Mouse (Mus musculus): ENCODE results near the gene Gm3233.
"Not testable (repeated sequence)": the region's sequence is repeated elsewhere in the genome, so short reads cannot be mapped to it uniquely, and the experiment has no call there.

Gene Gm3233

DNA sequence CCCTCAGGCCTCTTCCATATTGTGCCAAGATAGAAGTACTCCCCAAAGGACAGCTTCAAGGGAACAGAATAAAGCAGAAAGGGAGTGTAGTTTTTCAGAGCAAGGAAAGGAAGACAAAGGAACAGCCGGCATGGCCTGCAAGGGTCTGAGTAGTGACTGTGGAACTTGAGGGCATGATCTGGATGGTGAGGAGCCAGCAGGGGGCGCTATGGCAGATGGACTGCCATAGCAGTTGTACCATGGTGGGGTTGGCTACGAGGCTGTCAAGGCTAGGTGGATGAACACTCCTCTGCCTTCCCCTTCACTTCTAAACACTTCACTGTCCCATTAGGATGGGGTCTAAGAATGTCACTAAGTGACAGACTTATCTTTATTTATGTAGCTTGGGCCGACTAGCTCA is 30.2 kb downstream of the Gm3233 start:
- no peak for DNase-seq (ENCODE audit: low read depth, low spot score)

DNA sequence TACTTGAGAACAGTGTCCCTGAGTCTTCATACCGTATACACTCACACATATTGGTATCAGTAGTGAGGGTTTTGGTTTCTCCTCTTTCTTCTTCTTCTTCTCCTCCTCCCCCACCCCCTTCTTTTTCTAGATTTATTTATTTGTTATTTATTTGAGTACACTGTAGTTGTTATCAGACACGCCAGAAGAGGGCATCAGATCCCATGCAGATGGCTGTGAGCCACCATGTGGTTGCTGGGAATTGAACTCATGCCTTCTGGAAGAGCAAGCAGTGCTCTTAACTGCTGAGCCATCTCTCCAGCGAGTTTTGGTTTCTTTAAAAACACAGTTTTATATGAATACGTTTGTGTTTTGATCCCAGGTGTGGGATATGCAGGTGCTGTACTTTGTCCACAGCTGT is 31.2 kb downstream of the Gm3233 start:
- DNase-seq (ENCODE audit: low read depth, low spot score), result no peak

DNA sequence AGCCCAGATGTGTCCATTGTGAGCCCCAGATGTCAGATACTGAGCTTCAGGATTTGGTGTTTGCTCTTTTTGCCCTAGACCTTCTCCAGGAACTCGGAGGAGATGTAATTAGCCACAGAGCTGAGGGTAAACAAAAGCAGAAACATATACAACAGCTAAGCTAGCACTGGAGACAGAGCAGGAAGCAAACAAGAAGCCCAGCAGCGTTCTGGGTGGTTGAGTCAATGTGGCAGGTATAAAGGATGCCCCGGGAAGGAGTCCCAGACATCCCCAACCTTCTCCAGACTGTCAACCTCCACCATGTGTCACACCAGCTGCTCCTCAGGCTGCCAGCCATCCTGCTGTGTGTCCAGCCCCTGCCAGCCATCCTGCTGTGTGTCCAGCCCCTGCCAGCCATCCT is 33.3 kb downstream of the Gm3233 start, which contains the start of gene Gm10100:
Gene Gm10100 (plus strand): TSS at position 301 of the 400 bp plus-strand sequence.
- DNase-seq (ENCODE audit: low read depth, low spot score), result no peak

DNA sequence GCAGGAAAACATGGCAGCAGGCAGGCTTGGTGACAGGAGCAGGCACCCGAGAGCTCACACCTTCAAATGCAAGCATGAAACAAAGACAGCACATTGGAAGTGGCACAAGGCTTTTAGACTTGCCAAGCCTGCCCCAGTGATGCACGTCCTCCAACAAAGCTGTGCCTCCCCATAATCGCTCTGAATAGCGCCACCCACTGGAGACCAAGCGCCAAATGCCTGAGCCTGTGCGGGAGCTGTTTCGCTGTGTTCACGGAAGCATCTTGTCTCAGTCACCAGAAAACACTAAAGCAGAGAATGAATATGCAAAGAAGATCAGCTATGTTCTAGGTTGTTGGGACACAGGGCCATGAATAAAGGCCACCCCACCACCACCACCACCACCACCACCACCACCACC is 34.6 kb downstream of the Gm3233 start:
- DNase-seq (ENCODE audit: low read depth, low spot score), result no peak

DNA sequence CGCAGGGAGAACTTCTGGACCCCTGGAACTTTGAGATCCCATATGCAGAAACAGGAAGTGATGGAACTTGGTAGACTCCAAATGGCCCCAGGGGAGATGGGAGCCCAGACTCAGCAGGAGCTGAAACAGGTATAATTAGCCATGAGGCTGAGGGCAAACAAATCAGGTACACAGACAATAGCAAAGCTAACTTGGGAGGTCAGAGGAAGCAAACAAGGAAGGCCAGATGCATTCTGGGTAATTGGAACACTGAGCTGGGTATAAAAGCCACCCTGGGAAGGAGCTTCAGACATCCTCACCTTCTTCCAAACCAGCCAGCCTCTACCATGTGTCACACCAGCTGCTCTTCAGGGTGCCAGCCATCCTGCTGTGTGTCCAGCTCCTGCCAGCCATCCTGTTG is 39.2 kb downstream of the Gm3233 start, which contains the start of gene Krtap12-1:
Gene Krtap12-1 (plus strand): TSS at position 301 of the 400 bp plus-strand sequence.
- not testable (repeated sequence) for DNase-seq (ENCODE audit: low read depth, low spot score)

DNA sequence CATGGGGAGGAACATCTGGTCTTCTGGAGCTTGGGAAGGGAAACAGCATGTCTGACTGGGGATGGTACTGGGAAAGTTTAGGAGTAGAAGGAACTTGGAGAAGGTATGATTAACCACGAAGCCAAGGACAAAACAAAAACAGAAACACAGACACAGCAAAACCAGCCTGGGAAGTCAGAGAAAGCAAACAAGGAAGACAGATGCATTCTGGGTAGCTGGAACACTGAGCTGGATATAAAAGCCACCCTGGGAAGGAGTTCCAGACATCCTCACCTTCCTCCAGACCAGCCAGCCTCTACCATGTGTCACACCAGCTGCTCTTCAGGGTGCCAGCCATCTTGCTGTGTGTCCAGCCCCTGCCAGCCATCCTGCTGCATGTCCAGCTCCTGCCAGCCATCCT is 44.0 kb downstream of the Gm3233 start, which contains the start of gene Gm10142:
Gene Gm10142 (plus strand): TSS at position 301 of the 400 bp plus-strand sequence.
- no peak for DNase-seq (ENCODE audit: low read depth, low spot score)

DNA sequence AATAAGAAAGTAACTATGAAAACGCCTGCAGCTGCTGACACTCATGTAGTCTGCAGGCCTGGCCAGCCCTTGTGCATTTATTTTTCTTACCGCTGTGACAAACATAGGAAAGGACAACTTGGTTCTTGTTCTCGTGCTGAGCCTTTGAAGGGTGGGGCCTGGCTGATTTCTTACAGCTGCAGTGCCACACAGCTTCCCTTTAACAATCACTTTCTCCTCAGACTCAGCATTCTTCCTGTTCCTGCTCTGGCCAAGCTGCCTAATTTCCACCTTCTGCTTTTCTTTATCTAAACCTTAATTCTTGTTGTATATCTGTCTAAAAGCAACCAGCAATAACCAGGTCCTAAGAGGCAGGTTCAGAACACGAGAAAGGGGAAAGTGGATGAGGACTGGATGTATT is 45.7 kb downstream of the Gm3233 start:
- DNase-seq (ENCODE audit: low read depth, low spot score), result no peak

DNA sequence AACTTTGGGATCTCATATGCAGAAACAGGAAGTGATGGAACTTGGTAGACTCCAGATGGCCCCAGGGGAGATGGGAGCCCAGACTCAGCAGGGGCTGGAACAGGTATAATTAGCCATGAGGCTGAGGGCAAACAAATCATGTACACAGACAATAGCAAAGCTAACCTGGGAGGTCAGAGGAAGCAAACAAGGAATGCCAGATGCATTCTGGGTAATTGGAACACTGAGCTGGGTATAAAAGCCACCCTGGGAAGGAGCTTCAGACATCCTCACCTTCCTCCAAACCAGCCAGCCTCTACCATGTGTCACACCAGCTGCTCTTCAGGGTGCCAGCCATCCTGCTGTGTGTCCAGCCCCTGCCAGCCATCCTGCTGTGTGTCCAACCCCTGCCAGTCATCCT is 48.3 kb downstream of the Gm3233 start, which contains the start of gene Gm10024:
Gene Gm10024 (plus strand): TSS at position 301 of the 400 bp plus-strand sequence.
- DNase-seq (ENCODE audit: low read depth, low spot score), result not testable (repeated sequence)

DNA sequence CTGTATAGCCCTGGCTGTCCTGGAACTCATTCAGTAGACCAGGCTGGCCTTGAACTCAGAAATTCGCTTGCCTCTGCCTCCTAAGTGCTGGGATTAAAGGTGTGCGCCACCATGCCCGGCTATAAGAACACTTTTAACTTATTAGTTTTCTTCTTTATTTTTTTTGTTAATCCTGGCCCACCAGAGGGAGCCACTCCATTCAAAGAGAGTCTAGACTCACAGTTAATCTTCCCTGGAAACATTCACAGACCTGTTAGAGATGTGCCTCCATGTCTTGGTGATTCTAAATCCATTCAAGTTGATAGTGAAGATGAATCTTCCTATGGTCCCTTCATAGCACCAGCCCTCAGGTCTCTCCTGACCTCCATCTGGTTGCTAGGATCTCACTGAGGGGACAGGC is 49.7 kb downstream of the Gm3233 start:
- no peak for DNase-seq (ENCODE audit: low read depth, low spot score)

Data from embryo, embryonic 11.5 days (tissue).